Mouse (Mus musculus) adrenal gland, postnatal 14 days (tissue): ENCODE measurements around the gene Oxld1. TPM values are rescaled to one million over a fixed set of nuclear protein-coding genes. Genes with fewer than 3 reads are reported as not detected.
A peak's percentile ranks its signal among the peaks of the same experiment; 100 is the strongest.

Experiments used
- DNase-seq: peaks from one replicate; pipeline ENCODE4 v3.0.0; 2021; ENCODE audit warnings: mixed read lengths
- long read RNA-seq, 2 experiments: library from polyadenylated mRNA; stranded (forward); transcript quantifications; one replicate each; pipeline ENCODE4 v2.0.0; 2021
- total RNA-seq: library from RNA; stranded (reverse); gene quantifications from 2 replicates; pipeline ENCODE4 v1.2.3, GENCODE M21; 2021

The Oxld1 gene
- total RNA-seq = 53.9 and 58.6 TPM in 2 replicates
- long read RNA-seq, experiment 1, transcript Oxld1-202 (2 exons, 372 nt) = minor isoform, 6 of 48 reads
- long read RNA-seq, experiment 1, transcript Oxld1-201 (2 exons, 813 nt) = major isoform, 24 of 48 reads
- long read RNA-seq, experiment 1, partial matches to known transcripts = 18 of 48 reads
- long read RNA-seq, experiment 1, other reads (novel, unspliced or antisense) = 0 of 48 reads
- long read RNA-seq, experiment 2, transcript Oxld1-201 (2 exons, 813 nt) = major isoform, 35 of 72 reads
- long read RNA-seq, experiment 2, partial matches to known transcripts = 33 of 72 reads
- long read RNA-seq, experiment 2, other reads (novel, unspliced or antisense) = 0 of 72 reads

GRCm38 (mm10) chr11:120457772-120458751, at the start of gene Oxld1, which contains the start of gene Ccdc137:
TSS of gene Oxld1 (minus strand) at chr11:120458068.
TSS of gene Ccdc137 (plus strand) at chr11:120458115.
- peak; percentile 89 for DNase-seq

GRCm38 (mm10) chr11:120506899-120507298, 49.0 kb upstream of the Oxld1 start:
- no peak for DNase-seq

GRCm38 (mm10) chr11:120505661-120506060, 47.8 kb upstream of the Oxld1 start:
- DNase-seq = no peak

- no peak for DNase-seq
Measured at GRCm38 (mm10) chr11:120501701-120502100, 43.8 kb upstream of the Oxld1 start.

GRCm38 (mm10) chr11:120501018-120501417, 43.1 kb upstream of the Oxld1 start:
- no peak for DNase-seq

- no peak for DNase-seq
Measured at GRCm38 (mm10) chr11:120500357-120500756, 42.5 kb upstream of the Oxld1 start.

- no peak for DNase-seq
Measured at GRCm38 (mm10) chr11:120499894-120500293, 42.0 kb upstream of the Oxld1 start.

- no peak for DNase-seq
Measured at GRCm38 (mm10) chr11:120498891-120499290, 41.0 kb upstream of the Oxld1 start.

- peak; percentile 60 for DNase-seq
Measured at GRCm38 (mm10) chr11:120498226-120498625, 40.4 kb upstream of the Oxld1 start.

GRCm38 (mm10) chr11:120497436-120497835, 39.6 kb upstream of the Oxld1 start:
- DNase-seq = peak; percentile 81

- no peak for DNase-seq
Measured at GRCm38 (mm10) chr11:120493911-120494310, 36.0 kb upstream of the Oxld1 start.

GRCm38 (mm10) chr11:120493351-120493750, 35.5 kb upstream of the Oxld1 start:
- DNase-seq = no peak

GRCm38 (mm10) chr11:120492878-120493203, 35.0 kb upstream of the Oxld1 start:
- DNase-seq = peak; percentile 46

- DNase-seq = peak; percentile 59
Measured at GRCm38 (mm10) chr11:120492024-120492877, 34.4 kb upstream of the Oxld1 start.

- DNase-seq = peak; percentile 95
Measured at GRCm38 (mm10) chr11:120491317-120492023, 33.6 kb upstream of the Oxld1 start, which contains the start of gene Slc25a10. TSS of gene Slc25a10 (plus strand) at chr11:120491840.

- DNase-seq = peak; percentile 48
Measured at GRCm38 (mm10) chr11:120490291-120491046, 32.6 kb upstream of the Oxld1 start.

- DNase-seq = peak; percentile 84
Measured at GRCm38 (mm10) chr11:120489054-120489761, 31.3 kb upstream of the Oxld1 start.

GRCm38 (mm10) chr11:120488516-120488915, 30.6 kb upstream of the Oxld1 start:
- no peak for DNase-seq

- no peak for DNase-seq
Measured at GRCm38 (mm10) chr11:120485251-120485650, 27.4 kb upstream of the Oxld1 start.
